Mouse (Mus musculus) lung, embryonic 16.5 days (tissue): ENCODE results near the gene Rad51b. TPM values are rescaled to one million over a fixed set of nuclear protein-coding genes. Genes with fewer than 3 reads are reported as not detected.

Source experiments
- ATAC-seq: fragments of 200-750 bp; cut with Nextera tagmentation; 2 replicates; pipeline ENCODE4 v1.8.0; 2017; ENCODE audit warnings: low read depth, mild to moderate bottlenecking, moderate library complexity
- H3K27ac ChIP-seq: fragments of 300-500 bp; sonication (generic); 2 replicates; pipeline ENCODE4 v1.5.1; 2014; ENCODE audit warnings: mild to moderate bottlenecking, control low read depth, low read length
- H3K27me3 ChIP-seq: fragments of 300-500 bp; sonication (generic); 2 replicates; pipeline ENCODE4 v1.6.1; 2014; ENCODE audit warnings: low read depth, low read length, mixed read lengths; ENCODE audit not compliant: control insufficient read depth, insufficient read depth
- H3K36me3 ChIP-seq: fragments of 300-500 bp; sonication (generic); 2 replicates; pipeline ENCODE4 v1.6.1; 2014; ENCODE audit warnings: low read length; ENCODE audit not compliant: control insufficient read depth, insufficient read depth
- H3K4me1 ChIP-seq: fragments of 300-500 bp; sonication (generic); replicated peaks from 2 replicates; pipeline ENCODE4 v1.6.1; 2014; ENCODE audit warnings: low read length, mixed read lengths; ENCODE audit not compliant: control insufficient read depth, insufficient read depth
- H3K4me2 ChIP-seq: fragments of 300-500 bp; sonication (generic); 2 replicates; pipeline ENCODE4 v1.6.1; 2014; ENCODE audit warnings: low read depth, low read length, control low read depth
- H3K4me3 ChIP-seq: fragments of 300-500 bp; sonication (generic); 2 replicates; pipeline ENCODE4 v1.5.1; 2014; ENCODE audit warnings: mild to moderate bottlenecking, low read length, control low read depth
- H3K9ac ChIP-seq: fragments of 300-500 bp; sonication (generic); 2 replicates; pipeline ENCODE4 v1.6.1; 2014; ENCODE audit warnings: low read length, control low read depth
- H3K9me3 ChIP-seq: fragments of 300-500 bp; sonication (generic); 2 replicates; pipeline ENCODE4 v1.6.1; 2016; ENCODE audit warnings: low read length; ENCODE audit not compliant: control insufficient read depth
- WGBS: fragments of 180-500 bp; shearing (Covaris S2); extraction: QIAGEN DNeasy Blood & Tissue Kit; methylation state at CpG from one replicate; pipeline ENCODE4 v1.1.7; 2014; 5-methylcytosine and 5-hydroxymethylcytosine counted together
- polyA plus RNA-seq: library from polyadenylated mRNA; unstranded; fragments of >200 nt; fragmentation: Nextera tagmentation; extraction: Ambion mirVana; gene quantifications from 2 replicates; pipeline ENCODE4 v1.2.1, GENCODE M21; 2015

Rad51b gene
- polyA plus RNA-seq, 1 experiment from 2014 or later, result 7.6 TPM

DNA sequence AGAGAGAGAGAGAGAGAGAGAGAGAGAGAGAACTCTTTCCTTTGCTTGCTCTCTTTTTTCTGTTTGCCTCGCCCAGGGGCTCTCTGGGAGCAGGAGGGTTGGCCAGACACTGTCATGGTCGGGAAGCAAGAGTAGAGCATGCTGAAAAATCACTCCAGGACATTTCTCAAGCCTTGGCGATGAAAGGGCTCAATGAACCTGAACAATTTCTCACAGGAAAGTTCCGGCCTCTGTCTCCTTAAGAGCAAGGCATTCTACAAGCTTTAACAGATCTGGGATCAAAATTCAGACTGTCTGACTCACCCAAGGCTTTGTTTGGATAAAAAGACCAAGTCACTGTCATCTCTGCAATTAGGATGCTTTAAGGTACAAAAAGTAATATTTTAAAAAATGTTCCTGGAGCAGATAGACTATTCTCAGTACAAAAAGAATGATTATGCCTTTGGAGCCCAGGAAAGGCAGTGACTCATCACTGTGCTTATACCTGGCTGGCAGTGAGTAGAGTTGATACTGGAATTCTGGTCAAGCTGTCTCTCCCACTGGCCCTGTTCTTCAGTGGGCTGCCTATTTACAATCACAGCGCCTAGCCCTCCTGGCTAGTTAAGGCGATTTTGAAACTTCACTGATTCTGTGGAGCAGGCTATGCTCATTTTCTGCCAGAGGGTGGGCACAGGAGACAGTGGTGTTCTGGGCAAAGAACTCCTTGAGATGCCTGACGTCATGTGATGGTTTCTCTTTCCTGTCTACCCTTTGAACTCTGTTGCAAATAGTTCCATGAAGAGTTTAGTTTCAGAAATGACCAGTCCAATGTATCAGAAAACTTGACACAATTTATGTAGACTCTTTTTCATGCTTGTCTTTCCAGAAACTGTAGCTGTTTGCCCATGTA, 352.0 kb downstream of the Rad51b start:
- H3K9ac ChIP-seq, result no peak overlapping the region
- no peak for ATAC-seq
- H3K4me2 ChIP-seq, result no peak overlapping the region
- no peaks in the 10 kb centered on the region for H3K36me3 ChIP-seq
- H3K4me3 ChIP-seq, result no peak overlapping the region
- H3K27me3 ChIP-seq, result no peaks in the 10 kb centered on the region
- H3K27ac ChIP-seq, result peak overlapping the region; percentile 12; the same call in 1 of the 2 replicates
- 49% methylated on average over 7 of the region's 7 CpGs for WGBS
- H3K4me1 ChIP-seq, result peaks cover 3% of the 10 kb centered on the region; the same call in 1 of the 2 replicates
- H3K9me3 ChIP-seq, result no peaks in the 10 kb centered on the region

DNA sequence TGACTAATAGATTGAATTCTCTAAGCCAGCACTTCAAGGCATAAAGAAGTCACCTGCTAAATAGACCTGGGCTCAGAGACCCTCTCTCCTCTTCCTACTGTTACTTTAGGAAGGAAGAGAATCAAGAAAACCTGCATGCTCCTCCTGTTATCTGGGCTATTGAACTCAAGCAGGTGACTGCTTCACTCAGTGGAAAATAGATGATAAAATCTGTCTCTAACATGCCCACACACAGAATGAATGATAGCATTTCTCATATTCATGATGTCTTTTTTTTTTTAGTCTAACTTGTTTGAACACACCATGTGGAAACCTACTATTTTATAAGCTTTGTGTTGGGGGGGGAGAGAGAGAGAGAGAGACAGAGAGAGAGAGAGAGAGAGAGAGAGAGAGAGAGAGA, 352.7 kb downstream of the Rad51b start:
- Histone ChIP-seq H3K4me1 (peaks cover 3% of the 10 kb centered on the region; the same call in 1 of the 2 replicates), H3K4me3 (no peak overlapping the region), H3K27ac (no peak overlapping the region), H3K9me3 (no peaks in the 10 kb centered on the region), H3K4me2 (no peak overlapping the region), H3K36me3 (no peaks in the 10 kb centered on the region), H3K9ac (no peak overlapping the region), H3K27me3 (no peaks in the 10 kb centered on the region)
- no peak for ATAC-seq

DNA sequence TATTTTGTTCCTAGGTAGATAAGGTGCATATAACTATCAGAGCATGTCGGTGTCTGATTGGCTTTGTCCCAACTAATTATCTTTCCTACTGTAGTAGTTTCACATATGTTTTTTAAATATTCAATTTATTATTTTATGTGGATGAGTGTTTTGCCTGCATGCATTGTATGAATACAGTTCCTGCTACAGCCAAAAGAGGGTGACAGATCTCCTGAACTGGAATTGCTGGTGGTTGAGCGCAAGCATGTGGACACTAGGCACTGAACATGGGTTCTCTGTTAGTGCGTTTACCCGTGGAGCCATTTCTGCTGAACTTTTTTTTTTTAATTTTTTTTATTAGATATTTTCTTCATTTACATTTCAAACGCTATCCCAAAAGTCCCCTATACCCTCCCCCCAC, 358.1 kb downstream of the Rad51b start:
- 0 out of 2 replicates have a peak, but pooled peaks cover 5% of the 10 kb centered on the region for H3K4me1 ChIP-seq
- H3K9me3 ChIP-seq, result no peaks in the 10 kb centered on the region
- no peak overlapping the region for H3K4me2 ChIP-seq
- 93% methylated on average over 5 of the region's 5 CpGs for WGBS
- H3K9ac ChIP-seq, result no peak overlapping the region
- no peaks in the 10 kb centered on the region for H3K36me3 ChIP-seq
- H3K27me3 ChIP-seq, result no peaks in the 10 kb centered on the region
- H3K4me3 ChIP-seq, result no peak overlapping the region
- no peak overlapping the region for H3K27ac ChIP-seq
- ATAC-seq, result no peak

DNA sequence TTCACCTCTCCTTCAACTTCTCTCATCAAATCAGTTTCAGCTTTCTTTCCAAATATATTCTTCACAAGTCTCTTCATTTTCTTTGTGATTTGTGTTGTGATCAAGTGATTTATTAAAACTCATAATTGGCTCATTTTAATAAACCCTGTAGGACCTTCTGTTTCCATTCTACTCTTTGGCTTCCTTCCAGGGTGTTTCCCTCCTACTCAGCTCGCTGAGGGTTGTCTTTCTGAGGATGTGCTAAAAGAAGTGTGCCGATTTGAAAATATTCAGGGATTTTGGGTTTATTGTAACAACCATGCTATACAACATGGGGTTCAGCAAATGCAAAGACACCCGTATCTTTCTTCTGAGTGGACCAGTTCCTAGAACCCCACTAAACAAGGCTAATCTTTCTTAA, 361.8 kb downstream of the Rad51b start:
- no peak overlapping the region for H3K4me2 ChIP-seq
- ATAC-seq, result no peak
- no peaks in the 10 kb centered on the region for H3K27me3 ChIP-seq
- H3K9ac ChIP-seq, result no peak overlapping the region
- H3K4me1 ChIP-seq, result peaks cover 27% of the 10 kb centered on the region
- no peak overlapping the region for H3K27ac ChIP-seq
- WGBS, result 64% methylated on average over 3 of the region's 3 CpGs
- no peak overlapping the region for H3K4me3 ChIP-seq
- no peaks in the 10 kb centered on the region for H3K9me3 ChIP-seq
- no peaks in the 10 kb centered on the region for H3K36me3 ChIP-seq

DNA sequence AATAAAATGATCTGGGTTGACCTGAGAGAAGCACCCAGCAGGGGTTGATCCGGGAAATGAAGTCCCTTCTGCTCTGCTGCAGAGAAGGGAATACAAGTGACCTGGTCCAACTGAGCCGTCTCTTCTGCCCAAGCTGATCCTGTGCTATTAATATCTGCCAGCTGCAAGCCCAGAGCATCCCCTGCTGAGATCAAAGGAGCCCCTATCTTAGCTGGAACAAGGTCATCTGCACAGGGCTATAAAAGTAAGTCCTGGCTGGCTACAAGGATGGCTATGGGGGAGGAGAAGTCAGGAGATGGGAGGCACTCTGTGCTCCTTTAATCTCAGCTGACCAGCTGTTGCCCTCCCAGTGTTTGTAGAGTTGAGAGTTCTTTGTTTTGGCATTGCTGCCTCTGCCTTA, 364.2 kb downstream of the Rad51b start:
- H3K4me1 ChIP-seq, result peaks cover 33% of the 10 kb centered on the region
- H3K4me2 ChIP-seq, result no peak overlapping the region
- no peak overlapping the region for H3K4me3 ChIP-seq
- 22% methylated on average over 2 of the region's 2 CpGs for WGBS
- no peaks in the 10 kb centered on the region for H3K36me3 ChIP-seq
- no peak overlapping the region for H3K9ac ChIP-seq
- no peak for ATAC-seq
- H3K27ac ChIP-seq, result no peak overlapping the region
- H3K9me3 ChIP-seq, result no peaks in the 10 kb centered on the region
- H3K27me3 ChIP-seq, result no peaks in the 10 kb centered on the region

DNA sequence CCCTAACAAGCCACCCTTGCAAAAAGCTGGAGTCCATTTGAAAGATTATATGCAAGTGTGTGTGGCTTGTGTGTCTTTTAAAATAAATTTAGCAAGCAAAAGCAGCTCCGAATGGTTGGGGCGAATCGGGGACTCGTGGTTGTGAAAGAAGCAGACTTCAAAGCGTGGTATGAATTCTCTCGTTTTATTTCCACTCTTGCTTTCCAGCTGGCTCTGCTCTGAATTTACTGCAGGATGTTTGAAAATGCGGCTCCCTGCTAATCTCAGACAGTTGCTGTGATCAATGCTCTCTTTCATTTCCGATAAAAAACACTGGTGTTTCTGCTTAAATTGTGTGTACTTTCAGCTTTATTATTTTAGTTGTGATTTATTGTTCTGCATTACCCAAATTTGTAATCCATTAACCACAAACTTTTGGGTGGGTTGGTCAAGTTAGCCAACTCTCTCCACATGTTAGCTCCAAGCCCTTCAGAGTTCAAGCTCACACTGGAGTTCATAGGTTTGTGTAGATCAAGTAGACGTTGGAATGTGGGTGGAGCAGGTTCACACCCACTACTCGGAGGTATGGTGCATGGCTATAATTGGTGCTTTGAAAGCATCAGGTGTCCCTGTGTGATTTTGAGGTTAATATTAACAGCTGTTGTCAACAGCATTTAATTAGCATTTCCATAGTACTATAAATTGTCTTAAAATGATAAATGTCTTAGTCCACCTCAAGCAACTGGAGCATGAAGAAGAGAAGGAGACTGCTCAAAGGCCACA, 366.2 kb downstream of the Rad51b start:
- no peak overlapping the region for H3K9ac ChIP-seq
- H3K4me1 ChIP-seq, result peaks cover 33% of the 10 kb centered on the region
- H3K27ac ChIP-seq, result peak overlapping the region; percentile 92
- WGBS, result 33% methylated on average over 10 of the region's 10 CpGs
- no peak overlapping the region for H3K4me2 ChIP-seq
- H3K36me3 ChIP-seq, result no peaks in the 10 kb centered on the region
- H3K9me3 ChIP-seq, result no peaks in the 10 kb centered on the region; the same call in 1 of the 2 replicates
- ATAC-seq, result peak; percentile 87
- H3K4me3 ChIP-seq, result no peak overlapping the region
- no peaks in the 10 kb centered on the region for H3K27me3 ChIP-seq

DNA sequence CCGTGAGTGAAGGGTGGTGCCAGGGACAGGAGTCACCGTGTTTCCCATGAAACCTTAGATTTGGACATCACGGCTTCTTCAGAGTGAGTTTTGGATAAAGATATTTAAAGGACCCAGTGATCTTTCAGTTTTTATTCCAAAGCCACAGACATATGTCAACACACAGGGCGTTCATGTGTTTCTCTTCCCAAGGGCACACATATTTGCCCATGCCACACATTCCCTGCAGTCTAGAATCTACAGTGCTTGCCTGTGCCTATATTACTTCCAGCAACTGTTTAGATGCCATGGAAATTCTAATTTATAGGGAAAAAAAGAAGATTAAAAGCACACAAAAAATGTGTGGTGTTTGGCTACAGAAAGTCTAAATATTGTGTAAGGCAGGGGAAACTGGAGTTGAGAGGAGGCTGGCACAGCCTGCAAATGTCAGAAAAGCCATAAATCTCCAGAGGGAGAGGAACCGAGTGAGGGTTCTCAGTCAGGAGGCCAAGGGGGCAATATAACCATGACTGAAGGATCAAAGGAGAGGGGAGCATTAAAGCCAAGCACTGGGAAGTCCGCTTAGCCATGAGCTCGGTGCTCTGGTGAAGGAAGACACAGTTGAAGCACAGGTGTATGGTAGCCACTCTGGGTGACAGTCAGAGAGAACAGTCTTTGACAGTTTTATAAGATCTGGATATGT, 367.0 kb downstream of the Rad51b start:
- no peaks in the 10 kb centered on the region; the same call in 1 of the 2 replicates for H3K9me3 ChIP-seq
- peak overlapping the region; percentile 92 for H3K27ac ChIP-seq
- no peak overlapping the region for H3K4me2 ChIP-seq
- H3K4me3 ChIP-seq, result no peak overlapping the region
- no peaks in the 10 kb centered on the region for H3K27me3 ChIP-seq
- ATAC-seq, result peak; percentile 46
- peaks cover 28% of the 10 kb centered on the region for H3K4me1 ChIP-seq
- no peaks in the 10 kb centered on the region for H3K36me3 ChIP-seq
- 55% methylated on average over 7 of the region's 7 CpGs for WGBS
- no peak overlapping the region for H3K9ac ChIP-seq

DNA sequence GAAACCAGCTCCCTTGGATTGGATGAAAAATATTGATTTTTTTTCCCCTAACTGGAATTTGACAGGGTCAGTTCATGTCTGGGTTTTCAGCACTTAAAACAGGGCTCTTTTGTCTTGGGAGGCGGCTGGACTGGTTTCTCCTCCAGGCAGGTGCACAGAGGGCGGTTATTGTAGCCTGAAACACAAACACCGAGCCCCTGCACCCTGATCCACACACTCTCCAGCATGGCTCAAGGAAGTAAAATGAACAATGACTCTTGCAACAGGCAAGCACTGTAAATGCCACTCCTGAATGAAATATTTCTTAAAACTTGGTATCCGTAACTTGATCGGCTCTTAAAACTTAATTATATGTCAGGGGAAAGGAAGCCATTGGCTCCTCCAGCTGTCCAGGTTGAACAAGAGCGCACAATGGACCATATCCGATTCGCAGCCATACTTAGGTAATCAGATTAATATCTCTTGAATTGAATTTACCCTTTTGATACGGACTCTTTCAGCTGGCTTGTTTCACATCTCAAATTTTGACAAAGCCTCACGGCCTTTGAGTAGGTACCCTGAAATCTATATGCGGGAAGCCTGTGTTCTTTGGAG, 377.9 kb downstream of the Rad51b start:
- Histone ChIP-seq H3K27ac (peak overlapping the region; percentile 94), H3K4me2 (peak overlapping the region; percentile 2; the same call in 1 of the 2 replicates), H3K9me3 (no peaks in the 10 kb centered on the region), H3K4me3 (no peak overlapping the region), H3K9ac (no peak overlapping the region), H3K36me3 (no peaks in the 10 kb centered on the region), H3K4me1 (peaks cover 29% of the 10 kb centered on the region), H3K27me3 (no peaks in the 10 kb centered on the region)
- ATAC-seq, result peak; percentile 74
- WGBS, result 45% methylated on average over 11 of the region's 11 CpGs
